Mouse (Mus musculus): ENCODE data around the gene Nmt1. TPM values are rescaled to one million over a fixed set of nuclear protein-coding genes. Genes with fewer than 3 reads are reported as not detected.

Gene Nmt1
- polyA plus RNA-seq, 1 experiment: 77.1 TPM

DNA sequence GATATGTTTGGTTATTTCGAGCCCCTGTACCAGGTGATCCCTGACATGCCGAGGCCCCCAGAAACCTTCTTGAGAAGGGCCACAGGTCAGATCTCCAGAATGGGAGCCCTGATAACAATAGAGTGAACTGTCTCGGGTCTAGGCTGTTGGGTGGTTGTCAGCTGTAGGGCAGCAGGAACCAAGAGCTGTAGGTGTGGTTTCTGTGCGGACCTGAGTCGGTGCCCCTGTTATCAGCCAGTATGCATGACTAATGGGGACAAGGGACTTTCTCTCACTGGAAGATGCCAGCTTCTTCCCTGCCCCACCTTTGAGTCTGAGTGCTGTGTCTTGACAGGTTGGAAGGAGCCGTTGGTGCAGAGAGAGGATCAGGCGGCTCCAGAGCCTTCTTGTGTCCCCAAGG, 76.5 kb downstream of the Nmt1 start:
- no peak overlapping the region for H3K4me2 ChIP-seq (ENCODE audit: low read depth)
- H3ac ChIP-seq (ENCODE audit: control insufficient read depth, insufficient read length): no peak overlapping the region
- peaks cover 7% of the 10 kb centered on the region for H3K36me3 ChIP-seq (ENCODE audit: control insufficient read depth, insufficient read depth)
- TF ChIP-seq TCF3 (IDR thresholded peaks at IDR 0.05; ENCODE audit: insufficient read length, low read depth) (no peak), REST (IDR thresholded peaks at IDR 0.05; ENCODE audit: insufficient read depth, insufficient read length) (no peak), USF1 (IDR thresholded peaks at IDR 0.05; ENCODE audit: low read depth) (no peak), SRF (IDR thresholded peaks at IDR 0.05; ENCODE audit: control insufficient read depth, insufficient read length, low read depth) (no peak), TCF12 (IDR thresholded peaks at IDR 0.05; ENCODE audit: insufficient read depth, poor library complexity, severe bottlenecking) (no peak), MAX (IDR thresholded peaks at IDR 0.05; ENCODE audit: low read depth) (no peak), MYOG (IDR thresholded peaks at IDR 0.05; ENCODE audit: control insufficient read depth in 1 of 3, insufficient read depth in 1 of 3, insufficient read length in 2 of 3, low read depth in 2 of 3) (no peak), MYOD1 (IDR thresholded peaks at IDR 0.05; ENCODE audit: control insufficient read depth in 1 of 3, insufficient read length in 2 of 3, low read depth in 2 of 3) (no peak), POLR2AphosphoS2 (IDR thresholded peaks at IDR 0.05; ENCODE audit: insufficient read length, low read depth) (no peak), E2F4 (IDR thresholded peaks at IDR 0.05; ENCODE audit: insufficient read depth) (no peak), CEBPB (IDR thresholded peaks at IDR 0.05; ENCODE audit: insufficient read depth, poor library complexity, severe bottlenecking) (no peak), POLR2A (IDR thresholded peaks at IDR 0.05; ENCODE audit: insufficient read length, low read depth) (no peak)
- H3K4me3 ChIP-seq: no peak overlapping the region
- no peaks in the 10 kb centered on the region for H3K27me3 ChIP-seq (ENCODE audit: control insufficient read depth, insufficient read depth, insufficient read length)
- H3K79me2 ChIP-seq (ENCODE audit: control insufficient read depth, insufficient read depth): peaks cover 18% of the 10 kb centered on the region

DNA sequence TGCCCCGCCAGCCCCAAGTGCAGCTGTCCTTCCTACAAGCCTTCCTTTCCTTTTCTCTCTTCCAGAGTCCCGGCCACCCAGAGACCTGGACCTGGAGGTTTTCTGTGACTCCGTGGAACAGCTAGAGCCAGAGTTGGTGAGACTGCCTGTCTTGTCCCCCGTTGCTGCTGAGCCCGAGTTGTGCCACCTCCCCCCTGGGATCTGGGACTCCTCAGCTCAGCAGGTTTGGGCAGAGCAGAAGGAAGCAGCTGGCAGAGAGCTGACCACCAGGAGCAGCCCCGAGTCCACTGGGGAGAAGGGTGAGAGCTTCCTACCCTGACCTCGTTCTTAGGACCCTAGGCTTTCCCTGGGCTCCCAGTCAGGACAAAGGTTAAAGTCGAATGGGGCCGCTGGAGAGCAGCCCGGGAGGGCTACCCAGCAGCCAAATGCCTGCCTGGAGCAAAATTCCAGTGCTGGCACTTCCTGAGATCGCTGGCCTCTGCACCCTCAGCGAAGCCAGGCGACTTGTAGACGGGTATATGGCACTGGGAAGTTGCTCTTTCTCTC, 77.3 kb downstream of the Nmt1 start:
- no peak overlapping the region for H3K4me2 ChIP-seq (ENCODE audit: low read depth)

DNA sequence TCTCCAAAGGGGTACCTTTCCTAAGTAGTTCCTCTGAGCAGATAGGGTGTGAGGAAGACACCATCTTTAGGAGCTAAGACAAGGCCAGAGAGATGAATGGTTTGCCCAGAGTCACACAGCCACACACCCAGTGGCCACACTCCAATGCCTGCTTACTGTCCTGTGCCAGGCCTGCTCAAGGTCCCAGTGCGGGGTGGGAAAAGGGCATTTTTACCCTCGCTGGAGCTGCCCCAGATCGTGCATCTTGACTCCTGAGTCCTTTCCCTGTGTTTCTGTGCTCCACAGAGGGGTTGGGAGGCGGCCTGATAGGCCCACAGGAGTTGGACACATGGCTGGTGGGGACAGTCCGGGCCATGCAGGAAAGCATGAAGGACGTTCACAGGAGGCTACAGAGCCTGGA, 77.8 kb downstream of the Nmt1 start:
- Histone ChIP-seq H3K4me3 (no peak overlapping the region), H3K4me2 (ENCODE audit: low read depth) (no peak overlapping the region), H3K79me2 (ENCODE audit: control insufficient read depth, insufficient read depth) (peaks cover 6% of the 10 kb centered on the region), H3ac (ENCODE audit: control insufficient read depth, insufficient read length) (no peak overlapping the region), H3K27me3 (ENCODE audit: control insufficient read depth, insufficient read depth, insufficient read length) (no peaks in the 10 kb centered on the region), H3K36me3 (ENCODE audit: control insufficient read depth, insufficient read depth) (peaks cover 7% of the 10 kb centered on the region)
- TF ChIP-seq TCF3 (IDR thresholded peaks at IDR 0.05; ENCODE audit: insufficient read length, low read depth) (no peak), POLR2A (IDR thresholded peaks at IDR 0.05; ENCODE audit: insufficient read length, low read depth) (no peak), MYOD1 (IDR thresholded peaks at IDR 0.05; ENCODE audit: control insufficient read depth in 1 of 3, insufficient read length in 2 of 3, low read depth in 2 of 3) (no peak), TCF12 (IDR thresholded peaks at IDR 0.05; ENCODE audit: insufficient read depth, poor library complexity, severe bottlenecking) (no peak), SRF (IDR thresholded peaks at IDR 0.05; ENCODE audit: control insufficient read depth, insufficient read length, low read depth) (no peak), POLR2AphosphoS2 (IDR thresholded peaks at IDR 0.05; ENCODE audit: insufficient read length, low read depth) (no peak), MAX (IDR thresholded peaks at IDR 0.05; ENCODE audit: low read depth) (no peak), CEBPB (IDR thresholded peaks at IDR 0.05; ENCODE audit: insufficient read depth, poor library complexity, severe bottlenecking) (no peak), USF1 (IDR thresholded peaks at IDR 0.05; ENCODE audit: low read depth) (no peak), REST (IDR thresholded peaks at IDR 0.05; ENCODE audit: insufficient read depth, insufficient read length) (no peak), MYOG (IDR thresholded peaks at IDR 0.05; ENCODE audit: control insufficient read depth in 1 of 3, insufficient read depth in 1 of 3, insufficient read length in 2 of 3, low read depth in 2 of 3) (no peak), E2F4 (IDR thresholded peaks at IDR 0.05; ENCODE audit: insufficient read depth) (no peak)

More for the DNA sequence above, 77.3 kb downstream of the Nmt1 start:
- no peaks in the 10 kb centered on the region for H3K27me3 ChIP-seq (ENCODE audit: control insufficient read depth, insufficient read depth, insufficient read length)
- no peak overlapping the region for H3K4me3 ChIP-seq
- H3ac ChIP-seq (ENCODE audit: control insufficient read depth, insufficient read length): no peak overlapping the region
- TF ChIP-seq MYOD1 (IDR thresholded peaks at IDR 0.05; ENCODE audit: control insufficient read depth in 1 of 3, insufficient read length in 2 of 3, low read depth in 2 of 3): no peak
- TF ChIP-seq MYOG (IDR thresholded peaks at IDR 0.05; ENCODE audit: control insufficient read depth in 1 of 3, insufficient read depth in 1 of 3, insufficient read length in 2 of 3, low read depth in 2 of 3): no peak
- no peak for TF ChIP-seq POLR2A (IDR thresholded peaks at IDR 0.05; ENCODE audit: insufficient read length, low read depth)
- no peak for TF ChIP-seq REST (IDR thresholded peaks at IDR 0.05; ENCODE audit: insufficient read depth, insufficient read length)
- no peak for TF ChIP-seq TCF12 (IDR thresholded peaks at IDR 0.05; ENCODE audit: insufficient read depth, poor library complexity, severe bottlenecking)
- no peak for TF ChIP-seq CEBPB (IDR thresholded peaks at IDR 0.05; ENCODE audit: insufficient read depth, poor library complexity, severe bottlenecking)
- no peak for TF ChIP-seq MAX (IDR thresholded peaks at IDR 0.05; ENCODE audit: low read depth)
- no peak for TF ChIP-seq POLR2AphosphoS2 (IDR thresholded peaks at IDR 0.05; ENCODE audit: insufficient read length, low read depth)
- no peak for TF ChIP-seq E2F4 (IDR thresholded peaks at IDR 0.05; ENCODE audit: insufficient read depth)
- TF ChIP-seq USF1 (IDR thresholded peaks at IDR 0.05; ENCODE audit: low read depth): no peak
- TF ChIP-seq TCF3 (IDR thresholded peaks at IDR 0.05; ENCODE audit: insufficient read length, low read depth): no peak
- no peak for TF ChIP-seq SRF (IDR thresholded peaks at IDR 0.05; ENCODE audit: control insufficient read depth, insufficient read length, low read depth)
- peaks cover 10% of the 10 kb centered on the region for H3K79me2 ChIP-seq (ENCODE audit: control insufficient read depth, insufficient read depth)
- H3K36me3 ChIP-seq (ENCODE audit: control insufficient read depth, insufficient read depth): peaks cover 7% of the 10 kb centered on the region

DNA sequence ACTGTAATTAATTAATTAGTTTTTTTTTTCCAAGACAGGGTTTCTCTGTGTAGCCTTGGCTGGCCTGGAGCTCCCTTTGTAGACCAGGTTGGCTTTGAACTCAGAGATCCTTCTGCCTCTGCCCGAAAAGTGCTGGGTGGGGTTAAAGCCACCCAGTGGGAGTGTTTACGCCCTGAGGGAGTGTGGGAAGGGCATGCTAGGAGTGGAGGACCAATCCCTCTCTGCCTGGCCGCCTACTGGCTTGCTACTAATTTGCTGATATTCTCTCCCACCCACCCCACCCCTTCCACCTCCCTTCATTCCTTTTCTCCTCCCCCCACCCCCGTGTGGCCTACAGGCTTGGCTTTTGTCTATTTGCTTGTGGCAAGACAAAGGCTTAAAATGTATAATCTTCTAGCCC, 78.4 kb downstream of the Nmt1 start:
- Histone ChIP-seq H3ac (ENCODE audit: control insufficient read depth, insufficient read length) (no peak overlapping the region), H3K4me3 (no peak overlapping the region), H3K27me3 (ENCODE audit: control insufficient read depth, insufficient read depth, insufficient read length) (no peaks in the 10 kb centered on the region), H3K36me3 (ENCODE audit: control insufficient read depth, insufficient read depth) (peaks cover 7% of the 10 kb centered on the region), H3K4me2 (ENCODE audit: low read depth) (no peak overlapping the region), H3K79me2 (ENCODE audit: control insufficient read depth, insufficient read depth) (peaks cover under 1% of the 10 kb centered on the region)
- TF ChIP-seq REST (IDR thresholded peaks at IDR 0.05; ENCODE audit: insufficient read depth, insufficient read length) (no peak), E2F4 (IDR thresholded peaks at IDR 0.05; ENCODE audit: insufficient read depth) (no peak), TCF3 (IDR thresholded peaks at IDR 0.05; ENCODE audit: insufficient read length, low read depth) (no peak), USF1 (IDR thresholded peaks at IDR 0.05; ENCODE audit: low read depth) (no peak), CEBPB (IDR thresholded peaks at IDR 0.05; ENCODE audit: insufficient read depth, poor library complexity, severe bottlenecking) (no peak), MAX (IDR thresholded peaks at IDR 0.05; ENCODE audit: low read depth) (no peak), POLR2A (IDR thresholded peaks at IDR 0.05; ENCODE audit: insufficient read length, low read depth) (no peak), MYOD1 (IDR thresholded peaks at IDR 0.05; ENCODE audit: control insufficient read depth in 1 of 3, insufficient read length in 2 of 3, low read depth in 2 of 3) (no peak), SRF (IDR thresholded peaks at IDR 0.05; ENCODE audit: control insufficient read depth, insufficient read length, low read depth) (no peak), TCF12 (IDR thresholded peaks at IDR 0.05; ENCODE audit: insufficient read depth, poor library complexity, severe bottlenecking) (no peak), MYOG (IDR thresholded peaks at IDR 0.05; ENCODE audit: control insufficient read depth in 1 of 3, insufficient read depth in 1 of 3, insufficient read length in 2 of 3, low read depth in 2 of 3) (no peak), POLR2AphosphoS2 (IDR thresholded peaks at IDR 0.05; ENCODE audit: insufficient read length, low read depth) (no peak)

Data from myocyte (in vitro differentiated cells).